Mouse (Mus musculus) thymus, adult 2 months (tissue): ENCODE results near the gene Ophn1.

ENCODE experiments used
- CTCF ChIP-seq: fragments of 200-500 bp; IDR thresholded peaks from 2 replicates; pipeline ENCODE4 v1.5.1; 2012; ENCODE audit warnings: mild to moderate bottlenecking, control low read depth, low read length, moderate library complexity, borderline replicate concordance; ENCODE audit not compliant: control insufficient read depth, poor library complexity, insufficient read depth; ENCODE audit errors: extremely low read depth
- POLR2A ChIP-seq: fragments of 200-500 bp; IDR thresholded peaks from 2 replicates; pipeline ENCODE4 v1.6.1; 2012; ENCODE audit warnings: mild to moderate bottlenecking, low read length, control low read depth, moderate library complexity; ENCODE audit not compliant: control insufficient read depth, poor library complexity, insufficient read depth; ENCODE audit errors: extremely low read depth

DNA sequence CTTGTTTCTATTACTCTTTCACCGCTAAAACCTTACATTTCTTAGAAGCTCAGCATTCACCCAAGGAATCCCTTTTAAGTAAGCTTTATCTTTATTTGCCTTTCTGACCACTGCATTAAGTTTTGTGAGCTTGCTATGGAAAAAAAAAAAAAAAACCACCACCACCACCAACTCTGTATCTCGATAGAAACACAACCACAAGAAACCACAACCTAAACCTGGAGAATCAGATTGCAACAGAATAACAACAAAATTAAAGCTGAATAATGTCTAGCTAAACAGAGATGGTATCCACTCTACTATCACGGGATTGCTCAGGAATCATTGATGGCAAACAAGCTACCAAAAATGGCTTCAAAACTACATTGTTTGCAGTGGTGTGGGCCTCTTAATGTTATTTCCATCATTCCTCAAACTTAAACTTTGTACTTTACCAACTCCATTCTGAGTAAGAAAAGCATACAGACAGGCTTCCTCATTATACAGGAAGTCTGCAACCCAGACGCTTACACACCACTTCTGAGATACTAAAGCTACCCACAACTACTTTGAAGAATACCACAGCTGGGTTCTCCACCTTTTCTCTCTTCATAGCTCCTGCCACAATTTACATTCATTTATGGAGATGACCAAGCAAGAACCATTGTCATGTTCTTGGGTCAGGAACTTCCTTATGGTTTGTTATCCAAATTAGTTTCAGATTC, 116.4 kb downstream of the Ophn1 start:
- TF ChIP-seq CTCF = no peak
- no peak for TF ChIP-seq POLR2A
